Mouse (Mus musculus): ENCODE results near the gene Tcf20. TPM values are rescaled to one million over a fixed set of nuclear protein-coding genes. Genes with fewer than 3 reads are reported as not detected.

Tcf20 gene
- total RNA-seq, 2 experiments from 2014 or later: 52.2 to 55.8 TPM

DNA sequence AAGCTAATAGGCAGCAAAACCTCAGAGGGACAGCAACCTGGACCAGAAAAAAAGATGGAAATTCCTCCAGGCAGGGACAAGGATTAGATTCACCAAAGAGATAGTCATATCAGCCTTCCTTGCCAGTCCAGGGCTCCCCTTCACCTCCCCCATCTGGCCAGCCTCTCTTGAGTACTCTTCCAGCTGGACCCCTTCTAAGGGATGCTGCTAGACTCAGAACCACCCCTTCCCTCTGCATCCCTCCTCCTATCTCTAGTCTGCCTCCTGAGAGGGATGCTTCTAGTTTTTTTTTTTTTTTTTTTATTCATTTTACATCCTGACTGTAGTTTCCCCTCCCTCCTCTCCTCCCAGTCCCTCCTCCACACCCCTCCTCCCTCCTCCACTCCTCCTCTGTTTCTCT, 8.8 kb upstream of the Tcf20 start:
- DNase-seq (ENCODE audit: low spot score): no peak
- intact Hi-C loops (cut with DNase I): no loop called here

DNA sequence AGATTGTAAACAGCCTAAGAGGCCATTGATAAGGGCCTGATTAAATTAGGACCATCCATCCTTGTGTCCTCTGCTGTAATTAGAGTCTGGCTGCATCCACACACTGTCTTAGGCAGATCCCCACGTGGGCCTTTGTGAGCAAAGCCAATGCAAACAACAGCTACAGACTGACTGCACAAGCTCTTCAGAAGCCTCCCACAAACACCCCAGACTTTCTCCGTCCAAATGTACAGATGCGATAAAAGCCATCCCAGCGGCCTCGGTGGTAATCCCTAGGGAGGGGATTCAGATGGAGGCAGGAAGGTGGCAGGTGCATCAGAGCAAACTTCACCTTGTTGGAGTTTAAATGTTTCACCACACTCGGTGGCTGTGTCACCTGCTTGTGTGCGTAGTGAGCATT, 7.6 kb upstream of the Tcf20 start:
- intact Hi-C loops (cut with DNase I): no loop called here
- no peak for DNase-seq (ENCODE audit: low spot score)

DNA sequence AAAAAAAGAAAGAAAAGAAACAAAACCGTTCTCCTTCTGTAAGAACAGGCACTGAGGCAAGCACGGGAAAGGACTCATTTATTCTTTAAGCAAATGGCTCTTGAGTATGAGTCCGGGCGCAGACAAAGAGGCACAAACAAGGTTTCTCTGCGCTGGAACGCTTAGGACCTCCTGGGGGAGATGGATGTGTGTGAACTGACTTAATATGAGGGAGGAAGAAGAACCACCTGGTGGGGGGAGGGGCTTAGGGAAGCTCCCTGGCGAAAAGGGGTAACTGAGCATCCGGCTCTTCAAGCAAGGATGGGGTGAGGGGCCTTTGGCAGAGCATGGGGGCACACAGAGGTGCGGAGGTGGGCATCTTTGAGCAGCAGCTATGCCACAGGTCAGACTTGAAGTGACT, 5.2 kb upstream of the Tcf20 start:
- intact Hi-C loops (cut with DNase I): no loop called here
- no peak for DNase-seq (ENCODE audit: low spot score)

DNA sequence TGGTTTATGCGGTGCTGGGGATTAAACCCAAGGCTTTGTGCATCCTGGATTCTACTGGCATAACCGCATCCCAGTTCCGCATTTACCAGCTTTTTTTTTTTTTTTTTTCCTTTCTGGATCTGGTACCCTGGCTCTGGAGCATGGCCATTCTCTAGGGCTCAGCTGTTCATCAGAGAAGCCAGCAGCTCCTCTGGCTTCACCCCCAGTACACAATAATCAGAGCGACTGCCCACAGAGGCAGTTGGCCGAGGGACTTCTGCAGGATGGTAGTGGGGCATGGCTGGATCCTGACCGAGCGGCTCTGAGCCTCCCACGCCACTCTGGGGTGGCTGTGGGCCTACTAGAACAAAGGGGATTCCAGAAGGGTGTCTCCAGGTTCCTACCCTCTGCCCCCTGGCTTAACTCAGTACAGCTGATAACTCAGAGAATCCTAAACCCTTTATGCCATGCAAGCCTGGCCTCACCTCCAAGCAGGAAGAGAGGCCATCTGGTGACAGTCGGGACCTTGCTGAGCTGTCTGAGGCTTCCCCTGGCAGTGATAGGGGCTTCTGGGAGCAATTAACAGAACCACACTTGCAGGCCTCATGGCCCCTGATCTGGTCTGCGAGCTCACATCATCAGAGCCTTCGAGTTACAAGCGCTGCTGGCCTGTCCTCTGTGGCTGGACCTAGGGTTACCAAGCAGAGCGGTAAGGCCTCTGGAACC, 4.6 kb upstream of the Tcf20 start:
- intact Hi-C loops (cut with DNase I): no loop called here
- DNase-seq (ENCODE audit: low spot score): no peak

DNA sequence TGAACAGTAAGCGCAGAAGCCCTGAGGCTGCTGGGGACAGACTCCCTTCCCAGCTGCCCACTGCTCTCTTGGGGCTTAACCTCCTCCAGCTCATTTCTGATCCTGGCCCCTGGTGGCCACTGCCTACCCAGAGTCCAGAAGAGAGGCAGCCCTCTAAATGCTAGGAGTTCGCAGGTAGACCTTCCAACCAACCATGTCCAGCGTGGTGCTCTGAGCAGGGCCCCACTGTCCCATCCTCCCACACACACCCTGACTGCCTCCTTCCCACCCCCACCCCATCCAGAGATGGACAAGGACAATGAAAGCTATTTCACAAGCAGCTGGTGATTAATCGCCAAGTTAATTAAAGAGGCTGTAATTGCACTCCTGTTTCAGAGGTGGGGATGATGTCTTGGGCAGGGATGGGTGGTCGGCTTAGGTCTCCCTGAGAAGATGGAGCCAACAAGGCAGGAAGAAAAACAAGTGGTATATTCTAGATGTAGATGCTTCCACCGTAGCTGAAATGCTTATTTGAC, 1.6 kb upstream of the Tcf20 start:
- no peak for DNase-seq (ENCODE audit: low spot score)
- intact Hi-C loops (cut with DNase I): loop anchor here (5.0 kb wide), 1 partner anchor 92 kb away; no protein-coding TSS in a partner anchor

DNA sequence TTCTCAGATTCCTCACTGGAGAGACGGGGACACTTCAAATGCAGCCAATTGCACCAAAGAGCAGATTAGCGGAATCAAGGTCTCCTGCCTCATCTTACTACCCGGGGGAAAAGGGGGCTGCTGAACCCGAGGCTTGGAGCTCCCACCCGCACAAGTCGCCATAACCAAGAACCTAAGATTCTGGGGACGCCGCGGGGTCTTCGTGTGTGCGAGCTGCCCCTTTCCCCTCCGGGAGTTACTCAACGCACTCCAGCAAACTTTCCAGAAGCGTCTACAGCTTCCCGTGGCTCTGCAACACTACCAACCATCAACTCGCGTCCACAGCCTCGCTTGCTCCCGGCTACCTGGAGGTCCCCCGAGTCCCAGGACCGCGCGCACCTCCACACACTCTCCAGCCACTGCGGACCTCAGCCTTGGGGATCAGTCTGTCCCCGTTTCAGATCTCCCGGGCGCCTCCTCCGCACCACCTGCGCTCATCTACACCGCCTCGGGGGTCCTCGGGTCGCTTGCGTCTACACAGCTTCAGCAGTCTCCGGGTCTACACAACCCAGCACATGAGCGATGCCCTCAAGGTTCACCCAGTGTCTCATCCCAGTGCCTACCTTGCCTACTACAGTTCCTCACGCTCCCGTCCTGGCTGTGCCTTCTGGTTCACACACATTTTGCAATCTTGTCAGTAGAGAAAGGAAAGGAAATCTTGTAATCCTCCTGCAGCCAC, 499 bp downstream of the Tcf20 start:
- no peak for DNase-seq (ENCODE audit: low spot score)
- intact Hi-C loops (cut with DNase I): loop anchor here (5.0 kb wide), 1 partner anchor 90 kb away; no protein-coding TSS in a partner anchor

DNA sequence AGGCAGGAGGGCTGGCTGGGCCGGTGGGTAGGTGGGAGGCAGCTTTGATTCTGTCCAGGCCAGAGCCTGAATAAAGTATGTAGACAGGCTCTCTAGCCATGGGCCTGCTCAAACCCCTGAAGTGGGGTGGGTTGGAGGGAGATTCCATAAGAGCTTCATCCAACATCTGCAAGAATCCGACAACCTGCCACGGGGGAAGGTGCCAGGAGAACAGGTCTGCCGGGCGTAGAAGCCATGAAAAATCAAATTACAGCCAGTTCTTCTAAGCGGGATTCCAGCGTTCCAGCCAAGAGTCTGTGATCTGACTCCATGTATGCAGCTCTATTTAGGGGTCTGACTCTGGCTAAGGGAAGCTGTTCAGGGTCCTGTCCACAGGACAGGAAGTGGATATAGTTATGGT, 3.1 kb downstream of the Tcf20 start:
- intact Hi-C loops (cut with DNase I): no loop called here
- DNase-seq (ENCODE audit: low spot score): no peak

DNA sequence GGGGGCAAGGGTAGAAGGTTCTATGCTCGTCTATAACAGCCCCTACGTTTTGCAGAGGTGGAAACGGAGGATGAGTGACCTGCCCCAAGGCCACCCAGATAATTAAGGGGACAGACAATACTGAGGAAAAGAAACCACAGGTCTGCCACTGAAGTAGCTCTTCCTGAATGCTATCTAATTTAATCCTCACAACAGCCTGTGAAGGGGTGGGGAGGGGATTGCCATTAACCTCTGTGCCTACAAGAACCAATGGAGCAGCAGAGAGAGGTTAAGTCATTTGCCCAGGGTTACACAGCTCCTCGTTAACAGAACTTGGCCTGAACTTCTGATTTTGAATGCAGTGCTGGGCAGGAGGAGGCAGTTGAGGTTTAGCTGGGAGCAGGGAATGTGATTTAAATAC, 3.6 kb downstream of the Tcf20 start:
- intact Hi-C loops (cut with DNase I): no loop called here
- DNase-seq (ENCODE audit: low spot score): no peak

DNA sequence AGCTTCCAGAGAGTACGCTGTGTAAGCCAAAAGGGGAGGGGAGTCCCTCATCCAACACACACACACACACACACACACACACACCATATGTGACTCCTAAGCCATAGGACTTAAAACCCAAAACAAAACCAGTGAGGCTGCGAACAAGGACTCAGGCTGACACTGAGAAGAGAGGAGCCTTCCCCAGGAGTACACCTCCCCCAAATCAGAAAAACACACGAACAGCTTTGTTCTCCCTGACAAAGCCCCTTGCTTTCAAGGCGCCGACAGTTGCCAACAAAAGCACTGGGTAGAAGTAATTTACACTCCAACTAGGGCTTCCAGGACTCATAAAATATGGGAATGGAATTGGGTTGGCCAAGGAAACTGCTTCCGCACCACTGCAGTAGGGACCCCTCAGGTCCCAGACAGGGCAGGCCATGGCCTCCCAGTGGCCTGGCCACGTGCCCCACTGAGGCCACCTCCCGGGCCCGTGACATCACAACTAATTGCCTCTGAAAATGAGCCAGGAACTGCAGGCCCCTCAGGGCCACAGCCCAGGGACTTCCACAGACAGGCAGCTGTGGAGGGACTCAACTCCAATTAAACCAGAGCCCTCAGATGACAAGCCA, 4.2 kb downstream of the Tcf20 start:
- intact Hi-C loops (cut with DNase I): no loop called here
- peak; percentile 15 for DNase-seq (ENCODE audit: low spot score)

DNA sequence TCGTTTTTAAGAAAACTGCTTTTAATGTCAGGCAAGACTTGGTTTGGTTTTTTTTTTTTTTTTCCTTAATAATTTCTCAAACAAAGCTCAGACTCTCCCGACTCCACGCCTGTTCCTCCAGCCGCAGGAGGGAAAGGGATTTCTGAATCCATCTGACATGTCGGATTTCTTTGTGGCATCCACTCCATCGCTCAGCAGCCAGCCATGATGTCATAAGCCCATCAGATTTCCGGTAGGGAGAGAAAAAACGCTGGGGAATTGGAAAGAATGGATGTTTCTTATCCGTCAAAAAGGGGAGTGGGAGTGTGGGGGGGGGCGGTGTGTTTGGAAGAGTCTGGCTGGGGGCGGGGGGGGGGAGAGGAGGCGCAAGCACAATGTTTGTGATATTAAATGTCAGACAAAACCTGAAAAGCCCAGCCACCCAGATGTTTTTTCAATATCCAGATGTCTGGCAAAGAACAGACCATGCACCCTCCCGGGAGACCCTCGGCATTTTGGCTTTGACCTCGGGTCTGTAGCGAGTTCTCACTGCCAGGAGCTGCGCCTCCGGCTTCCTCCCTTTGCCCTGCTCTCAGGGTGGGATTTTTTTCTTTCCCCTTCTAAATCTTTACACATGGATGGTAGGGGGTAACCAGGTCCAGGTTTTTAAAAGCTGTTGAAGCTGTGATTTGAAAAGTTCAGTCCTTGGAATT, 4.8 kb downstream of the Tcf20 start:
- intact Hi-C loops (cut with DNase I): no loop called here

DNA sequence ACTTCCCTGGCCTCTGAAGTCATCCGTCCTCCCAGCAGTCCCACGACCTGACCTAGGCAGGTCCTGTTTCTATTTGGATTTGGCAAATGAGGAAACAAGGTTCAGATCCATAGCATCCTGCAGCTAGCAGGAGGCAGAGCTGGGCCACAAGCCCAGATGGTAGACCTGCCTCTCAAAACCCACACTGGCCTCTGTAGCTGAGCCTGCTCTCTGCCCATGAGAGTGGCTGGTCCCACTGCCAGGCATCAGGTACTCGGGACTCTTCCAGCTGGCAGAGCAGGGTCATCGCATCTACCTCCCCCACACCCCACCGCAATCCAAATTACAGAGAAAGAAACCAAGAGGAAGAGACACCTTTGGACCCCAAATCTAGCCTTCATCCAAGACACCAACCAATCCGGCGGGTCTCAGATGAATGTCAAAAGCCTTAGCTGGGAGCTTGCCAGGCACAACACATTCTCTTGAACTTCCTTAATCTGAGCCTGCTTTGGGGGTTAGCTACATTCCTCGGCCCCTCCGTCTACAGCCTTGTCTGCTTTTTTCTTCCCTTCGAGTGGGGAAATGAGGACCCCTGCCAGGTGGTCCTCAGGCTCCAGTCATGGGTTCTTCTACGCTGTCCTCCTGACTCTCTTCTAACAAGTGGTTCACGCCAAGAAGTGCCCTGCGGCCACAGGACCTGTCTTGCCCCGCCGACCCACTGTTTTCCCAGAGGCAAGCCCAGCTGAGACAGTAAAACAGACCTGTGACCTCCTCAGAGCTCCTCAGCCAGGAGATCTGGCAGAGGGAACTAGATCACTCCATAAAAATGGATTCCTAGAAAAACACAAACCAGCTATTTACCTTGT, 5.8 kb downstream of the Tcf20 start:
- intact Hi-C loops (cut with DNase I): no loop called here

More for the DNA sequence above, 4.8 kb downstream of the Tcf20 start:
- no peak for DNase-seq (ENCODE audit: low spot score)

DNA sequence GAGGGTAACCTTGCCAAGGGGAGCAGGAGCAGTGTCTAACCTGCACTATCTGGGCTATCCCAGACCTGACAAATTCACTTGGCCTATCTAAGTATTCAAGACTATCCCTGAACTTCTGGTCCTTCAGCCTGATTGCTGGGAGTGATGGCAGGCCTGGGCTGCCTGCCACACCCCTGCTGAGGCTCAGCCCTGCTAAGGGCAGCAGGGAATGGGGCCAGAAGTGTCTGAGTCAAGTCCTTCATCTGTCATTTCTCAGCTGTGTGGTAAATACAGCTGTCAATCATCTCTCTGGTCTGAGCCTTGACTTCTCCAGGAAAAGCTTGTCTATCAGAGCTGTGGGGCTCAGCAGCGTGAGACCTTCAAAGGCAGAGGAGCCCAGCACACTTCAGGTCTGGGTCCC, 8.1 kb downstream of the Tcf20 start:
- no peak for DNase-seq (ENCODE audit: low spot score)
- intact Hi-C loops (cut with DNase I): no loop called here

More for the DNA sequence above, 5.8 kb downstream of the Tcf20 start:
- no peak for DNase-seq (ENCODE audit: low spot score)

DNA sequence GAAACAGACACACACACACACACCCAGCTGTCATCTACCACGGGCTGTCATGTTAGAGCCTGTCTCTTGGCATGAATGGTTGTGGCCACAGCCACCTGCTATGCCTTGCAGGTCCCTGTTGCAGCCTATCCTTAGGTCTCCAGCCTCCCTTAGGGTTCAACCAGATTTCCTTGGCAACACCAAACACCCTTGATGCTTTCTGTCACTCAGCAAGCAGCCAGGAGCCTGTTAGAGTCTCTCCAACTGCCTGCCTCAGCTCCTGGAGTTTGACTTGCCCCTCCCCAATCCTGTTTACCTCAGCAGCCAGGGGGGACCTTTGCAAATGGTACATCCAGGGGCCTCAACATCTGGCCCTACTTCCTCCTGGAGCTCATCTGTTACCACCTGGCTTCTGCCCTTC, 13.2 kb downstream of the Tcf20 start:
- intact Hi-C loops (cut with DNase I): no loop called here
- no peak for DNase-seq (ENCODE audit: low spot score)

DNA sequence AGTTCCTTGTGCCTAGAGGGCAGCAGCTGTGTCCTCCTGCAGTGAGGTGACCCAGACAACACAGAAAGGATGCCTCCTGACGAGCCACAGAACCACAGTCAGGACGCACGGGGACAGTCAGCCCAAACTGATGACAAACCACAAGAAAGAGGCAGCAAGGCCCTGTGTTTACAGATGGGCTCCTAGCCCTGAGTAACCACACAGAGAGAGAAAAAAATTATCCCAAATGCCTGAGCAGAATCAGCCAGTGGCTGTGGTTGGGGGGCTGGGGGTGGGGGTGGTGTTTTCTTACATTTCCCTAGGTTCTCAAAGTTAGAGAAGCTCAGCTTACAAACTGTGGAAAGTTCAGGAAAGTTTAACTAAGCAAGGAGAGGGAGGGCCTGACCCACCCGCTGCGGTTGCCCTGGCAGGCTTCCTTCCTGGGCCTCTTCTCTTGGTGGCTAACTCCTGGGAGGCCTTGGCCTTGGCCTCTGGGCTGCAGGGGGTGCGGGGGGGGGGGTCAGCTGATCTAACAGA, 18.4 kb downstream of the Tcf20 start:
- intact Hi-C loops (cut with DNase I): no loop called here
- DNase-seq (ENCODE audit: low spot score): no peak

DNA sequence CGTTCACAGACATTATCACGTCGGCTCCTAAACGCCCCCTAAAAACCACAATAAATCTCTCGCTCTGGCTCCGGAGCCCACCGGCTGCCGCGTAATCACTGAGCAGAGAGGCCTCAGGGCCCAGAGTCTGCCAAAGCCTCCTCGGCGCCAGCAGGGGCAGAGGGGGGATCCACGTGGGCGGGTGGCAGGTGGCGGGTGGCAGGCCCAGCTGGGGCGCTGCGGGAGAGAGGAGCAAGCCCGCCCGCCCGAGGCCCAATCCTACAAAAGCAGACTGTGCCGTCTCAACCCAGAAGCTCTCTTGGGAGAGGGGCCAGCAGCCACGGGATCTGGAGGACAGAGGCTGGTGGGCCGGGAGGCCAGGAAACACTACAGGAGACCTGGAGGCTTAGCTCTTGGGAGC, 19.2 kb downstream of the Tcf20 start:
- intact Hi-C loops (cut with DNase I): no loop called here

DNA sequence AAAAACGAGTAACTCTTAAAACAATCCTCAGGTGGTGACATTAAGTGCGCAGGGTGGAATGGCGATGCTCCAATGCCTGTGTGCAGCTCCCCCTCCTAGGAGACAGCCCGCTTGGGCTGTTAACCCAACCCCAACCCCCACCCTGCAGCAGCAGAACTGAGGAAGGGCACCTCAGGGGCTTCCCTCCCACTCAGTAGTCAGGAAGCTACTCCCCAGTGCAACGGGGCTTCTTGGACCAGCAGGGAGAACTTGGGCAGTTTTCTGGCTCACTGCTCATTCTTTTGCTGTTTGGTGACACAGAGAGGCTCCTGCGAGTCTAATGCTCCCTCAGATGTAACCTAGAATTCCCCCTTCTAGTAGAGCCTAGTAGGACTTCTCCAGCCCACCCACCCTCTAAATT, 19.7 kb downstream of the Tcf20 start:
- DNase-seq (ENCODE audit: low spot score): no peak
- intact Hi-C loops (cut with DNase I): no loop called here

More for the DNA sequence above, 19.2 kb downstream of the Tcf20 start:
- DNase-seq (ENCODE audit: low spot score): no peak

DNA sequence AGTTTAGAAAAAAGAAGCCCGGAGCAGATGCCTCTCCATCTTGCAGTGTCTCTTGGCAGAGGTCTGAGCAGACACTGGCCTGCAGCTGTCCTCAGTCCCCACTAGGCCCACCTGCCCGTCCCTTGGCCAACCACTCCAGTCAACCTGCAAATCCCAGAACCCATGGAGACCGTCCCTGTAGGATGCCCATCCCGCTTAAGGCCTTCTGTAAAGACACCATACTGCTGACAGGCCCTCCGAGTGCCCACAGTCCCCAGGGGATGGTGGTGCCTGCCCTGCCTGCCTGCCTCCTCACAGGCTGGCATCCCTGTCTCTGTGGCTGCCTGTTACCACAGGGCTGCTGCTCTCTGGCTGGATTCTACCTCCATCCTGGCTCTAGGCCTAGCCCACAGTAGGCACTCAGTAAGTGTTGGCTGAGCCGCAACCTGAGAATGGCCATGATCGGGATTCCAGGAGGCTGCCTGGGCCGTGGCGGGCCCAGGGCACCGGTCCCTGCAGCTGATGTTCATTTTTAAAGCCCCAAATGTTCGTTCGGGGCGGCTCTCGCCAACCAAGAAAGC, 23.3 kb downstream of the Tcf20 start:
- DNase-seq (ENCODE audit: low spot score): no peak
- intact Hi-C loops (cut with DNase I): no loop called here

DNA sequence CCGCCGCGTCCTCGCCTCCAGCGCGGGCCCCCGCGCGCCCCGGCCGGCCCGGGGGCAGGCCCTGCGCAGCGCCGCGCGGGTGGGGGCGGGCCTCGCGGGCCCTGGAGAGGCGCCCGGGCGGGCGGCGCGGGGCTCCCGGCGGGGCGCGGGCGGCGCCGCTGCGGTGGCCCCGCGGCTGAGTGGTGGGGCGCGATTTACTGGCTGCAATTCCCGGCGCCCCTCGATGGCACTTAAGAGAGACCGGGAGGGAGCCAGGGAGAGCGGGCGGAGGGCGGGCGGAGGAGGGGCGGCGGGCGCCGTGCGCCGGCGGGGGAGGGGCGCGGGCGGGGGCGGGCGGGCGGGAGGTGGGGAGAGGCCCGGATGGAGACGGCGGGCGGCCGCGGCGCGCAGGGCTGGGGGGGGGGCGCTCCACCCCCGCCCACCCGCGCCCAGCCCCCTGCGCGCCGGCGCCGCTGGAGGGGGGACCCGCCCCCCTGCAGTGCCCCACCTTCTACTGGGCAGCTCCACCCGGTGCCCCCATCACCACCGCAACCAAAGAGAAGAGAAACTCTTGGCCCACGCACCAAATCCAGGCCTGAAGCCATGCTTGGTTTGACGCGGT, 24.0 kb downstream of the Tcf20 start:
- no peak for DNase-seq (ENCODE audit: low spot score)
- intact Hi-C loops (cut with DNase I): no loop called here

DNA sequence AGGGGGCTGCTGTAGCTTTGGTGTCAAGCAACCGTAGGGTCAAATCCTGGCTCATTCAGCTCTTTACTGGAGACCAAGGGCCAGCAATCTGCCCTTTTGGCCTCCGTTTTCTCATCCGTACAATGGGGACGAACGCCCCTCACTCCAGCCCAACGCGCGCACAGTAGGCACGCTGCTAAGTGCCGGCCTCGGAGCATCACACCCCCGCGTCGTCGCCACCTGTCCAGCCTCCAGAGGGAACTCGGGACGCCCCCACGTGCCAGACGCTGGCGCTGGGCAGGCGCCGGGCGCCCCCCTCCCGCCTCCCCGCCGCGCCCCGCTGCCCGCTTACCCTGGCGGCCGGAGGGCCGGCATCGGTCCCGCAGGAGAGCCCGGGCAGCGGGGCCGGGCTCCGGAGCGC, 24.6 kb downstream of the Tcf20 start:
- DNase-seq (ENCODE audit: low spot score): no peak
- intact Hi-C loops (cut with DNase I): no loop called here
